Comparison of ENCODE assay signal across 11 mouse cellular contexts in genomic region chr11:66912531-66913458, GRCm38 (mm10). TPM values are rescaled to one million over a fixed set of nuclear protein-coding genes. Genes with fewer than 3 reads are reported as not detected.
DNase-seq lines count a peak whose midpoint lies in the region; ATAC-seq lines count a peak whose summit lies in the region.
"Had no signal": no experiment of that assay in that cellular context is flagged by ENCODE, and none has a peak within 500 bp of the region (broad histone marks: within the 10 kb centered on the region; RNA-seq: fewer than 3 reads in every experiment).

No protein-coding gene starts in this region.

- H3K9ac ChIP-seq in liver, embryonic 11.5 days (ENCODE audit: low read depth, low read length) = no peak overlapping the region
- no peak overlapping the region for H3K9ac ChIP-seq in forebrain, embryonic 14.5 days (ENCODE audit: low read length)

- no peaks in the 10 kb centered on the region for H3K36me3 ChIP-seq in liver, embryonic 11.5 days (ENCODE audit: control insufficient read depth, insufficient read depth, low read length)
- H3K36me3 ChIP-seq in forebrain, embryonic 14.5 days (ENCODE audit: control insufficient read depth, insufficient read depth, low read length) = no peaks in the 10 kb centered on the region

- DNase-seq in spleen, postnatal 10 days (ENCODE audit: low spot score in 2 of 2) = peak; percentile 13 to 30
- no peak for DNase-seq in spleen, adult 12 weeks (ENCODE audit: low spot score)
- peak; percentile 39 to 53 for DNase-seq in heart, adult 9 months (ENCODE audit: low spot score in 2 of 2)
- DNase-seq in liver, embryonic 11.5 days (ENCODE audit: low spot score) = peak; percentile 37
- peak; percentile 40 for DNase-seq in urinary bladder, postnatal 25 days (ENCODE audit: low spot score)
- DNase-seq in cerebellum, adult 11 months = no peak
- no peak for DNase-seq in cerebellum, postnatal 4 days (ENCODE audit: low spot score in 2 of 2)
- no peak for DNase-seq in forebrain, embryonic 14.5 days (ENCODE audit: low spot score)
- DNase-seq: gastrocnemius, adult 2 months had no signal

- no peak overlapping the region for H3K4me3 ChIP-seq in liver, embryonic 11.5 days (ENCODE audit: low read depth, low read length)
- no peak overlapping the region for H3K4me3 ChIP-seq in forebrain, embryonic 14.5 days (ENCODE audit: low read depth, low read length)
- H3K4me3 ChIP-seq: gastrocnemius, adult 2 months had no signal

- peak; percentile 96 for ATAC-seq in liver, embryonic 11.5 days (replicated peaks; ENCODE audit: low FRiP score)
- no peak for ATAC-seq in forebrain, embryonic 14.5 days

- peak overlapping the region; percentile 45 for H3K4me2 ChIP-seq in liver, embryonic 11.5 days
- H3K4me2 ChIP-seq in forebrain, embryonic 14.5 days (ENCODE audit: low read length) = no peak overlapping the region

- no peaks in the 10 kb centered on the region for H3K9me3 ChIP-seq in liver, embryonic 11.5 days (ENCODE audit: control insufficient read depth, low read length)
- H3K9me3 ChIP-seq in forebrain, embryonic 14.5 days (replicated peaks; ENCODE audit: control insufficient read depth, low read length) = no peaks in the 10 kb centered on the region

- H3K27ac ChIP-seq in liver, embryonic 11.5 days (ENCODE audit: low read depth, low read length) = no peak overlapping the region
- no peak overlapping the region for H3K27ac ChIP-seq in forebrain, embryonic 14.5 days (ENCODE audit: low read depth, low read length)
- H3K27ac ChIP-seq: gastrocnemius, adult 2 months had no signal

- peaks cover 8% of the 10 kb centered on the region; the same call in 1 of the 2 replicates for H3K4me1 ChIP-seq in liver, embryonic 11.5 days (replicated peaks; ENCODE audit: control insufficient read depth, insufficient read depth, low read length)
- no peaks in the 10 kb centered on the region for H3K4me1 ChIP-seq in forebrain, embryonic 14.5 days (ENCODE audit: control insufficient read depth, insufficient read depth, low read length)

- H3K27me3 ChIP-seq in liver, embryonic 11.5 days (replicated peaks; ENCODE audit: control insufficient read depth, insufficient read depth, low read length) = peaks cover 8% of the 10 kb centered on the region; the same call in 1 of the 2 replicates
- H3K27me3 ChIP-seq in forebrain, embryonic 14.5 days (replicated peaks; ENCODE audit: control insufficient read depth, insufficient read depth, low read length) = no peaks in the 10 kb centered on the region

- 27% methylated on average over 17 of the region's 17 CpGs for WGBS in liver, embryonic 11.5 days
- WGBS in forebrain, embryonic 14.5 days = 61% methylated on average over 17 of the region's 17 CpGs

RNA-seq across cellular contexts. Expression of gene Pirt, which starts 1.0 kb away (rescaled TPM):
- polyA plus RNA-seq in liver, embryonic 11.5 days (2014; fragmentation: Nextera tagmentation; extraction: Ambion mirVana) = 0.09 and 0.37 TPM in 2 replicates
- polyA plus RNA-seq in forebrain, embryonic 14.5 days (2014; fragmentation: Nextera tagmentation; extraction: Ambion mirVana) = 0.09 and 0.11 TPM in 2 replicates
- polyA plus RNA-seq: spleen, adult 2 months had no signal

RNA-seq across cellular contexts. Expression of gene Tmem238l, which starts 43.6 kb away (rescaled TPM):
- polyA plus RNA-seq in liver, embryonic 11.5 days (2014; fragmentation: Nextera tagmentation; extraction: Ambion mirVana) = not detected in 2 replicates
- polyA plus RNA-seq in forebrain, embryonic 14.5 days (2014; fragmentation: Nextera tagmentation; extraction: Ambion mirVana) = not detected in 2 replicates
- polyA plus RNA-seq: cortical plate, adult 2 months; spleen, adult 2 months had no signal

Comparison
In these comparisons a context has a peak if more than half of its experiments do, and no peak if none do; other contexts are left out.
1. DNase-seq: peak in spleen, postnatal 10 days (2 of 2), heart, adult 9 months (2 of 2), liver, embryonic 11.5 days (single experiment) and urinary bladder, postnatal 25 days (single experiment); none in spleen, adult 12 weeks (single experiment), cerebellum, adult 11 months (single experiment), cerebellum, postnatal 4 days (0 of 2) and forebrain, embryonic 14.5 days (single experiment).